8 mouse cellular contexts compared by ENCODE assay signal in the genomic region with DNA sequence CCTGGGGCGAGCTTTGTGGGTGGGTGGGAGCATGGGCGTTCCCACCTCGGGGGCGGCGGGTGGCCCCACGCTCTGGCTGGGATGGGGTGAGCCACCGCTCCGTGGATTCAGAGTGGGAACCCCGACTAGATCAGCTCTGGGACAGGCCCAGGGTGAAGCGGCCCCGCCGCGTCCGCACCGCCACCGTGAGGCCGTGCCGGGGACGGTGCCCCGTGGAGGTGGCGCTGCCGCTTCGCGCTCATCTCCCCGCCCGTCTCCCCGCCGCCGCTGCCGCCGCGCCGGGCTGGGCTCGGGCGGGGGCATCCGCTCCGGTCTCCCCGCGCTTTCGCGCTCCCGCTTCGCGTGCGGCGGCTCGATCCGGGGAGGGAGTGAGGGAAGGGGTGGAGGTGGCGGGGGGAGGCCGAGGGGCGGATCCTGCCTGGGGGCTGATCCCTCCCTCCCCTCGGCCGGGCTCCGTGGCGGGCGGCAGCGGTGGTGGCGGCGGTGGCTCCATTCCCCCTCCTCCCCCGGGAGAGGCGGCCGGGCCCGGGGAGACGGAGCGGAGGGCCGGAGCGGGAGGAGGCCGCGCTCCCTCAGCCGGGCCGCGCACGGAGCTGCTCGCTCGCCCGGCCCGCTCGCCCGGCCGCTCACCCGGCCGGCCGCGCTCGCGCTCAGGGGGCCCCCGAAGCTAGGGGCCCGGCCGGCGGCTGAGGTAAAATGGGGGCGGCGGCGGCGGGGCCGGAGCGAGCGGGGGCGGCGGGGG. TPM values are rescaled to one million over a fixed set of nuclear protein-coding genes. Genes with fewer than 3 reads are reported as not detected.
DNase-seq lines count a peak whose midpoint lies in the region; ATAC-seq and TF ChIP-seq lines count a peak whose summit lies in the region.

Gene Brpf3, plus strand, starts transcription at position 420 of the 742 bp plus-strand sequence.

- no peak for TF ChIP-seq EP300 in heart, postnatal 0 days (IDR thresholded peaks at IDR 0.05; ENCODE audit: low read depth)
- no peak for TF ChIP-seq EP300 in stomach, postnatal 0 days (optimal IDR thresholded peaks at IDR 0.05)

- 0% methylated on average over 20 of the region's 99 CpGs for WGBS in forebrain, embryonic 13.5 days
- WGBS in heart, postnatal 0 days: 0% methylated on average over 56 of the region's 99 CpGs
- WGBS in liver, embryonic 16.5 days (ENCODE audit: insufficient replicate concordance): under 1% methylated on average over 63 of the region's 99 CpGs
- WGBS in neural tube, embryonic 12.5 days: 2% methylated on average over 80 of the region's 99 CpGs
- WGBS in stomach, postnatal 0 days: under 1% methylated on average over 48 of the region's 99 CpGs

- peaks cover 32% of the 10 kb centered on the region for H3K4me1 ChIP-seq in forebrain, embryonic 13.5 days
- H3K4me1 ChIP-seq in heart, postnatal 0 days (ENCODE audit: control insufficient read depth, insufficient read depth): peaks cover 18% of the 10 kb centered on the region
- peaks cover 41% of the 10 kb centered on the region for H3K4me1 ChIP-seq in liver, embryonic 16.5 days (ENCODE audit: control insufficient read depth, low read depth, low read length)
- H3K4me1 ChIP-seq in neural tube, embryonic 12.5 days: peaks cover 27% of the 10 kb centered on the region
- H3K4me1 ChIP-seq in stomach, postnatal 0 days (replicated peaks; ENCODE audit: control insufficient read depth, insufficient read depth): peaks cover 3% of the 10 kb centered on the region; the same call in 1 of the 2 replicates

- H3K36me3 ChIP-seq in forebrain, embryonic 13.5 days (ENCODE audit: poor library complexity, severe bottlenecking): peaks cover 2% of the 10 kb centered on the region
- peaks cover 3% of the 10 kb centered on the region; the same call in 1 of the 2 replicates for H3K36me3 ChIP-seq in heart, postnatal 0 days (replicated peaks; ENCODE audit: control insufficient read depth, insufficient read depth, low read length)
- peaks cover 11% of the 10 kb centered on the region for H3K36me3 ChIP-seq in liver, embryonic 16.5 days (ENCODE audit: control insufficient read depth, insufficient read depth)
- peaks cover 3% of the 10 kb centered on the region for H3K36me3 ChIP-seq in neural tube, embryonic 12.5 days
- no peaks in the 10 kb centered on the region for H3K36me3 ChIP-seq in stomach, postnatal 0 days (ENCODE audit: control insufficient read depth, insufficient read depth, low read length)

- H3K4me2 ChIP-seq in forebrain, embryonic 13.5 days: peak within 1 kb of the TSS; percentile 96
- peak within 1 kb of the TSS; percentile 97 for H3K4me2 ChIP-seq in heart, postnatal 0 days (ENCODE audit: low read depth, low read length)
- H3K4me2 ChIP-seq in liver, embryonic 16.5 days (ENCODE audit: low read depth, low read length): peak within 1 kb of the TSS; percentile 73
- H3K4me2 ChIP-seq in neural tube, embryonic 12.5 days (replicated peaks): peak within 1 kb of the TSS; percentile 99
- H3K4me2 ChIP-seq in stomach, postnatal 0 days (replicated peaks; ENCODE audit: low read depth): peak within 1 kb of the TSS; percentile 95

- peak; percentile 65 for DNase-seq in heart, postnatal 0 days (ENCODE audit: low spot score)
- DNase-seq in kidney, postnatal 4 days: peak; percentile 84 to 90
- peak; percentile 85 for DNase-seq in stomach, postnatal 0 days (ENCODE audit: low spot score)

- peak within 1 kb of the TSS; percentile 76 for H3K4me3 ChIP-seq in forebrain, embryonic 13.5 days
- peak within 1 kb of the TSS; percentile 95 for H3K4me3 ChIP-seq in heart, postnatal 0 days (ENCODE audit: low read depth, low read length)
- peak within 1 kb of the TSS; percentile 79 for H3K4me3 ChIP-seq in liver, embryonic 16.5 days (ENCODE audit: low read depth, low read length)
- H3K4me3 ChIP-seq in neural tube, embryonic 12.5 days: peak within 1 kb of the TSS; percentile 92
- H3K4me3 ChIP-seq in stomach, postnatal 0 days (ENCODE audit: low read depth, low read length): peak within 1 kb of the TSS; percentile 91

- ATAC-seq in CD4-positive, CD25-positive, alpha-beta regulatory T cell, adult 4 months: peak; percentile 50
- ATAC-seq in cerebellum, adult (ENCODE audit: insufficient number of reproducible peaks, low FRiP score, low TSS enrichment): peak; percentile 65
- ATAC-seq in forebrain, embryonic 13.5 days: peak; percentile 77
- ATAC-seq in heart, postnatal 0 days (ENCODE audit: insufficient read depth, low read depth): peak; percentile 77
- peak; percentile 68 for ATAC-seq in liver, embryonic 16.5 days (ENCODE audit: low read depth)
- peak; percentile 72 for ATAC-seq in neural tube, embryonic 12.5 days (ENCODE audit: low FRiP score, low read depth)
- ATAC-seq in stomach, postnatal 0 days (ENCODE audit: low FRiP score, low TSS enrichment): peak; percentile 83

- peak within 1 kb of the TSS; percentile 99 for H3K9ac ChIP-seq in forebrain, embryonic 13.5 days
- peak within 1 kb of the TSS; percentile 100 for H3K9ac ChIP-seq in heart, postnatal 0 days (replicated peaks; ENCODE audit: low read depth, low read length)
- H3K9ac ChIP-seq in liver, embryonic 16.5 days (ENCODE audit: low read depth, low read length): peak within 1 kb of the TSS; percentile 96
- peak within 1 kb of the TSS; percentile 100 for H3K9ac ChIP-seq in neural tube, embryonic 12.5 days
- peak within 1 kb of the TSS; percentile 100 for H3K9ac ChIP-seq in stomach, postnatal 0 days (ENCODE audit: low read length)

- peak; percentile 43 for TF ChIP-seq CTCF in heart, postnatal 0 days (IDR thresholded peaks at IDR 0.05; ENCODE audit: low read depth)
- TF ChIP-seq CTCF in stomach, postnatal 0 days (IDR thresholded peaks at IDR 0.05; ENCODE audit: low read depth): peak; percentile 67

- H3K27ac ChIP-seq in forebrain, embryonic 13.5 days: peak within 1 kb of the TSS; percentile 99
- H3K27ac ChIP-seq in heart, postnatal 0 days (ENCODE audit: low read depth): peak within 1 kb of the TSS; percentile 99
- peak within 1 kb of the TSS; percentile 96 for H3K27ac ChIP-seq in liver, embryonic 16.5 days (ENCODE audit: low read length)
- H3K27ac ChIP-seq in neural tube, embryonic 12.5 days: peak within 1 kb of the TSS; percentile 99
- H3K27ac ChIP-seq in stomach, postnatal 0 days (replicated peaks): peak within 1 kb of the TSS; percentile 100

- no peaks in the 10 kb centered on the region for H3K27me3 ChIP-seq in forebrain, embryonic 13.5 days
- no peaks in the 10 kb centered on the region for H3K27me3 ChIP-seq in heart, postnatal 0 days (ENCODE audit: control insufficient read depth, insufficient read depth, low read length)
- no peaks in the 10 kb centered on the region for H3K27me3 ChIP-seq in liver, embryonic 16.5 days (ENCODE audit: control insufficient read depth, insufficient read depth, low read depth, low read length)
- no peaks in the 10 kb centered on the region for H3K27me3 ChIP-seq in neural tube, embryonic 12.5 days (replicated peaks)
- no peaks in the 10 kb centered on the region for H3K27me3 ChIP-seq in stomach, postnatal 0 days (ENCODE audit: control insufficient read depth, insufficient read depth, low read length)

- no peaks in the 10 kb centered on the region for H3K9me3 ChIP-seq in forebrain, embryonic 13.5 days (replicated peaks)
- H3K9me3 ChIP-seq in heart, postnatal 0 days (replicated peaks; ENCODE audit: control insufficient read depth, low read length): no peaks in the 10 kb centered on the region
- H3K9me3 ChIP-seq in liver, embryonic 16.5 days (replicated peaks; ENCODE audit: control insufficient read depth, low read length): no peaks in the 10 kb centered on the region; the same call in 1 of the 2 replicates
- H3K9me3 ChIP-seq in neural tube, embryonic 12.5 days: no peaks in the 10 kb centered on the region
- H3K9me3 ChIP-seq in stomach, postnatal 0 days (ENCODE audit: control insufficient read depth, low read length): no peaks in the 10 kb centered on the region

RNA-seq across cellular contexts. Expression of gene Brpf3, which starts in this region (rescaled TPM):
- polyA plus RNA-seq in CD4-positive, CD25-positive, alpha-beta regulatory T cell, adult 4 months (2017; shearing (Covaris generic)): 1 to 10 TPM; 1.1 to 2.2 TPM
- polyA plus RNA-seq in forebrain, embryonic 13.5 days (2015; fragmentation: Nextera tagmentation; extraction: Ambion mirVana): 10.2 and 11.3 TPM in 2 replicates
- total RNA-seq in heart, postnatal 0 days (2014; rRNA removed; ENCODE audit: low replicate concordance): 4.6 and 27.8 TPM in 2 replicates
- 2.7 and 3.4 TPM in 2 replicates for polyA plus RNA-seq in heart, postnatal 0 days (2015; fragmentation: Nextera tagmentation; extraction: Ambion mirVana)
- polyA plus RNA-seq in liver, embryonic 16.5 days (2015; fragmentation: Nextera tagmentation; extraction: Ambion mirVana): 66.7 and 67.1 TPM in 2 replicates
- polyA plus RNA-seq in neural tube, embryonic 12.5 days (2016; fragmentation: Nextera tagmentation; extraction: Ambion mirVana): 10.9 and 12.1 TPM in 2 replicates
- polyA plus RNA-seq in stomach, postnatal 0 days (2015; fragmentation: Nextera tagmentation; extraction: Ambion mirVana): 5.2 and 5.7 TPM in 2 replicates

Comparison
In these comparisons a context has a peak if more than half of its experiments do, and no peak if none do; other contexts are left out.
1. Peak in every context shown above with its lines: DNase-seq, ATAC-seq, H3K4me3 ChIP-seq and H3K27ac ChIP-seq.